Mouse (Mus musculus): ENCODE data around the gene Frmd8.

Frmd8 gene

DNA sequence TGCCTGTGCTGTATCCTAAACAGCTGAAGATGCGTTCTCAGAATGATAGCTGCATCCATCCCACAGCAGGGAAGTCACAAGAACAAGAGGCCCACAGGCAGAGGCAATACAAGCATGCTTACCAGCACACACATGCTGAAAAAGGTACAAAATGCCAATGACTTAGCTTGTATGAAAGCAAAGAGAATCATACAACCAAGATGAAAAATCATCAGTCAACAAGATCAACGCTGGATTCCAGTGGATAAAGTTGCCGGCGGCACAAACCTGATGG lies 36.2 kb downstream of the Frmd8 start:
- no peak for DNase-seq (ENCODE audit: low read depth, low spot score)

DNA sequence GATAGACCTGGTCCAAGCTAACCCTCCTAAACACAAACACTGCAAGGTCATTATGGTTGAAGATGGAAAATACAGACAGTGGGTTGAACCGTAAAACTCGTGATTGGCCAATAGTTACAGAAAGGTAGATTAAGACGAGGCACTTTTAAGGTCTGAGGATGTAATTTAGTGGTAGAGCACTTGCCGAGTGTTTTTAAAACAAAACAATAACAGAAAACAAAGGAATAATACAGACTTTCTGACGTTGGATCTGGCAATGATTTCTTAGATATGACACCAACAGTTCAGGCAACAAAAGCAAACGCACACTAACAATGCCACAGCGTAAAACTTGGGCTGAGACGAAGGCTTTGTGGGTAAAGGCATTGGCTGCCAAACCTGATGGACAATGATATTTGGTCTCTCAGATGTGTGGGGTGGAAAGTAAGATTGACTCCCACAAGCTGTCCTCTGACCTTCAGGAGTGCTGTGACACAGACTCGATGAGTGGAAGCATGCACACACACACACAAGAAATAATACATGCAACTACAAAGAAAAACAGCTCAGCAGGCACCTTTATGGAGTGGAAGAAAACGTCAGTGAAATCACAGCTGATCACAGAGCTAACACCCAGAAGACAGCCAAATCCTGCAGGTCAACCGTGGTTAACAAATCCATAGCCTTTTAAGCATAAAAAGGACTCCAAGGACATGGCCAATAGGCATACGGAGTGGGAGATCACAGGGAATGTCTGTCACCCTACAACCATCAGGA lies 36.8 kb downstream of the Frmd8 start:
- DNase-seq (ENCODE audit: low read depth, low spot score) = no peak

DNA sequence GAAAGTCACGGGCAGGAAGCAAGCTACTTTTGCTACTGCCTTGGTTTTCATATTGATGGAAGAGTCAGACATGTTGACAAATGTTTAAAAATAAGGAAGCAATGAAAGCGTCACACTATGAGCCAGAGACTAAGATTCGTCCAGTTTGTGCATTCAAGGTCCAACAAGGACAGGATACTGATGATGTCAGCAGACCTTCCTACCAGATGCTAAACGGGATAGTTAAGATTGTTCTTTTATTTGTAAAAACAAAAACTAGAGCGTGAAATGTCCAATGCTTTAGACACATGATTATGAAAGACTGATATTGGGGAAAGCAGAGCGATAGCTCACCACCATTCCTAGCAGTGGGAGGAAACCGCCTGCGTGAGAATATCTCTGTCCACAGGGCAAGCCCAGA lies 37.5 kb downstream of the Frmd8 start:
- no peak for DNase-seq (ENCODE audit: low read depth, low spot score)

DNA sequence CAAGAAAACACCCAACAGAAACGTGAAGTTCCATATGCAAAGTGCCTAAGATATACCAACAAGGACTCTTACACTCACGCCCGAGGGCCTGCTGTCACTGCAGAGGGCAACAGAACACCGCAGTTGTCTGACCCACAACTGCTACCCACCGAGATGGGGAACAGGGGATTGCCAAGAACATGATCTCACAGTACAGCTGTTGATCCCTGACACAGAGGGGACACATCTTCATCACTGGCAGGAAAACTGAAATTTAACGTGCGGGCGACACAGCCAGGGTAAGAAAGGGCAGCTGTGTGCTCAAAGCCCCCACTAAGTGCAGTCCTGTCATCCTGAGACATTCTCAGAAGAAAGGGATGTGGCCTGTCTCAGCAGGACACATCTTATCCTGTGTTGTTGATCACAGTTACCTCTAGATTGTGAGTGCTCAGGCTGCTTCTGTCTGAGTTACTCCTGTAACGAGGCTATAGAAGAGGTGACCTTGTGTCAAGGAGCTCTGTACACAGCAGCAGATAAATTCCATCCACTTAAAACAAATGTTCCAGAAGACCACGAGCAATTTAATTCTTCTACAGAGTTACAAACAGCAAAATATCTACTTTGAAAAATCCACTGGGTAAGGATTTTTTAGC lies 38.0 kb downstream of the Frmd8 start:
- no peak for DNase-seq (ENCODE audit: low read depth, low spot score)

DNA sequence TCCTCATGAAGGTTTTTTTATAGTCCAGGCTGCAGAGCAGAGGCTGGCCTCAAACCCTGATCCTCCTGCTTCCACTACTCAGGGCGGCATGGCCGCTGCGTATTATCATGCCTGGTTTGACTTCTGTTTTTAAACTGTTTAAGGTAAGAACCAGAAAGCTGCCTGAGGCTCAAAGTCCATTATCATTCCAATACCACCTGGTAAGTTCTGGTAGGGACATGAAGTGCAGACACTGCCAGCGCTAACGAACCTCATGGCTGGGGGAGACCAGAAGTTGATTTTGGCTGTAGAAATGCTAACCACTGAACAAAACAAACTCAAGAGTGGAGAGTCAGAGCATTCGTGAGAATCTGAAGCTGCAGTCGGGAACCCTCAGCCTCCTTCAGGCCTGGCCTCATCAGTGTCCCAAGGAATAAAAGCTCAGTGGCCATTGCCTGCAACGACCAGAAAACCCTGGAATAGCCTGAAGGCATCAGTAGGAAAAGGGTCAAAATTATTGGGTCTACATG lies 39.1 kb downstream of the Frmd8 start:
- no peak for DNase-seq (ENCODE audit: low read depth, low spot score)

DNA sequence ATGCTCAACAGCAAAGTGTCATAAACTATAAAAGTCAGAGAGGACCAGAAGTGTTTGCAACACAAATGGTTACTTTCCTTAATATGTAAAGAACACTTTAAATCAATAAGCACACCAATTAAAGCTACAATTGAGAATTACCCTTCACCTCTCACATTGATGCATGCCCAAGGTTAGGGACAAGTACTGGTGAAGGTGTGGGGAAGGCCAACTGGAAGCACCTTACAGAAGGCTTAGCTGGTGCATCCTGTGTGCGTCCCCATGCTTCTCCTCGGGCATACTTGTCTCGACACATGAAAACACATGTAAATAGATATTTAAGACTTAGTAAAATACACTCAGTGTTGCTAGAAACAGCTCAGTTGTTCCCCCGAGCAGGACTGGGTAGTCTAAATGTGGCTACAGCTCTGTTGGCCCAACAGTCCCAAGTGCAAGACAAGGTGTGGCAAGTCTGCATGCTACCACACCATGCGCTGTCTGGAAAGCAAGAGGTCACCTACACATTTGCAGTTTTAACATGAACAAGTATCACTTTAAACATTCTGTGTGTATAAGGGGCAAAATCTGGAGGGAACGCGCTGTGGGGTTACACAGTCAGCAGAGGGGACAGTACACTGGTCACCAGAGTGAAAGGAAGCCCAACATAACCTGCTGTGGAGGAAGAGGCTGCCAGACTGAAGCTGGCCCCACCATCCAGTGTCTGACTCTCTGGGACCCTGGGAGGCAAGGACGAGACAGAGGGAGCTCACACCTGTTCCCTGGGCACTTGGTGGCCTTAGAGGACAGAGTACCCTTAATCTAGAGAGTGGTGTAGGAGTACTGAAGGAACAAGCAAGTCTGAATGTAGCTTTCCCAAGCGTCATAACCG lies 39.8 kb downstream of the Frmd8 start:
- DNase-seq (ENCODE audit: low read depth, low spot score) = no peak

DNA sequence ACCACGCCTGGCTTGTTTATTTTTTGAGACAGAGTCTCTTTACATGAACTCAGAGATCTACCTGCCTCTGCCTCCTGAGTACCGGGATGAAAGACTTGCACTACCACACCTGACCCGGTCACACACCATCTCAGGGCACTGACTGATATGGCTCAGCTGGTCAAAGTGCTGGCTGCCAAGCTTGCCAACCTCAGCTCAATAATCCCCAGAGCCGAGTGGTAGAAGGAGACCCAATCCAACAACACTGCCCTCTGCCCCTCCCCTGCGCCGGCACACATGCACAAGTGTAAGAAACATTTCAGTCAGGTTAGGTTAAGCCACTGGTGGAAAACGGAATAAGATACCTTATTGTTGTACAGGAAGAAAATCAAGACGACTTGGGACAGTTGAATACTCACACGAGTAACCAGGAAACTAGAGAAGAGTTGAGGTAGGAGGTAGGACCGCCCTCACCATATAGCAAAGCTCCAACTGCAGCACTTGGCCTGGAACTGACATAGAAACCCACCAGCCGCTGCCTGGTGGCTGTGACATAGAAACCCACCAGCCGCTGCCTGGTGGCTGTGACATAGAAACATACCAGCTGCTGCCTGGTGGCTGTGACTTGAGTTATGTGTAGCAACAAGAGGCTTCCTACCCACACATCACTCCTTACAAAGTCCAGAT lies 40.7 kb downstream of the Frmd8 start:
- DNase-seq (ENCODE audit: low read depth, low spot score) = no peak

DNA sequence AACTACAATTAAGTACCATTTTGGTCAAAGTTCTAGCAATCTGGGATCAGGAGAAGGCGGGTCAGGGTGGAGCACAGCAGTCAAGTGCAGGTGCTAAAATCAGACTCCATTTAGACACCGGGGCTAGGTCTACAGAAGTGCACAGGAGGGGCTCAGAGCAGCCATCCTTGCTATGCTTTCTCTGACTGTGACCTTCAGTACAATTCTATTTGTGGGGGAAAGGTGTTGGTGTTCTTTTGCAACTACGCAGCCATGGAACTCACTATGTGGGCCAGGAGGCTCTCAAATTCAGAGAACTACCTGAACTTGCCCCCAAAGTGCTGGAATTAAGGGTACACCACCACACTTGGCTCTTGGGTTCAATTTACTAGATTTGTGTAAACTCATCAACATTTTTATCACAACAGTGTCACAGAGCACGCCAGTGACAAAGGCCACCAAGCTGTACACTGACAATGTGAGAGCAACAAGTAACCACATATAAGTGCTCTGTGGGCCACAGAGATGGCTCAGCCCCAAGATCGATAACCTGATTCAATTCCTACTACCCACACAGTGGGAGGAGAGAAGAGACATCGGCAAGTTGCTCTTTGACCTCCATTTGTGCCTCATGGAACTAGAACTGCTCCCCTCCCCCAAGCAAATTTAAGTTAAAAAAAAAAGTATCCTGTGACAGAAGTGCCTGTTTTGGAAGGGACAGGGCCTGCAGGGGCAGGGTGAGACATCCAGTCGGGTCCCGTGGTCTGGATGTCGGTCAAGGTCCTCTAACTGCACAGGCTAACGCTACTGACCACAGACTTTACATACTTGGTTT lies 41.6 kb downstream of the Frmd8 start:
- DNase-seq (ENCODE audit: low read depth, low spot score) = no peak

DNA sequence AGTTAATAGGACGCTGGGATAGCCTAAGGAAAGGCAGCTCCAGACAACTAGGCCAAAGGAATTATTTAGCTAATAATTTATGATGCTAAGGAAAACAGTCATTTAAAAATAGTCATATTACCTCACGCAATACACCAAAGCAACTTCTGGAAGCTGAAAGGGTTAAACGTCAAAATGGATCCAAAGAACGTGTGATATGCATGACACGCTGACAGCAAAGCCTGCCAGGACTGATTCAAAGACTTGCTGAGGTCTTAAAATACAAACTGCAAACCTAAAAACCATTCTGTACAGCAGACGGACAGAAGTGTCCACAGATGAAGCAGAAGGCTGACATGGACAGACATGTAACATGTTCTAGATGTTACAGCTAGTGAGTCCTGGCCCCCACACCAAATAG lies 42.7 kb downstream of the Frmd8 start:
- no peak for DNase-seq (ENCODE audit: low read depth, low spot score)

DNA sequence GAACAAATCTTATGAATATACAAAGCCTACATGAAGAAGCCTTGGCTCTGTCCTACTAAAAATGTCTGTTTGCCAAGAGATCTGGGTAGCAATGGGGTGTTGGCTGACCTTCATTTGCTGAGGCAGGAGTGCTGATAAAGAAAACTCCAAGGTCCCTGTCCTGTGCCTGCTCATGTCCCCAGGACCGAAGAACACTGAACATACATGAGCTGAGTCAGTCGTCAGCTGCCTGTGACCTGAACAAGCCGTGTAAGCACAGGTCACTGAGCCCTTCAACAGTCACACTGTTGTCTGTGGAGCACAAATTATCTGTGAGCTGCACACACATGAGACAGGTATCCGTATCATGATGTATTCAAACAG lies 43.1 kb downstream of the Frmd8 start:
- no peak for DNase-seq (ENCODE audit: low read depth, low spot score)

DNA sequence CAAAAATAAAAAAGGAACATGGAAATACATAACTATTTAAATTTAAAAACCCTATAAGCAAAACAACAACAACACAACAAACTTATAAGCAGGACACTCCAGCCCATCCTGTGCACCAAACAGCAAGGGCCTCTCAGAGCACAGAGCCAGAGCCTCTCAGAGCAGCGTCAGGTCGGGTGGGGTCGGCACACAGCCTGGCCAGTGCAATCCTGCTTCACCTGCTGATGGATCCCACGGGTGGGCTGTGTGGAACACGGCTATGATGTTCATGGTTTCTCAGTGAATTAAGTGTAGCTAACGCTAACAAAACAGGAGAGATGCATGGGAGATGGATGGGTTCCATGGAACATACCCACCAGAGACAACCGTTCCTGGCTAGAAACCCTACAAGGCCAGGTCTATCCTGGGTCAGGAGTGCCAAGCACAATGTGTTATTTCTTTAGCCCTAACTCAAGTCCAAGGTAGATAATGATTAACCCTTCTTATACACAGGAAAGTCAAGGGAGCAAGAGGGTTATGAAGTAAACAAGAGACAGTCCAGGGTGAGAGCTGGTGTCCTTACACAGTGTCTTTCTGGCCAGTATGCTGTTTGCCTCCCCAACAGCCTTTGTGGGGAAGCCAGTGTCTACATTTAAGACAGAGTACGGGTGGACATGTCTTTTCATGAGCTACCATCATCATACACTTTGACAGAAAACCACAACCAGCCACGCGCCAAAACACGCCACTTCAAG lies 43.7 kb downstream of the Frmd8 start:
- DNase-seq (ENCODE audit: low read depth, low spot score) = no peak

DNA sequence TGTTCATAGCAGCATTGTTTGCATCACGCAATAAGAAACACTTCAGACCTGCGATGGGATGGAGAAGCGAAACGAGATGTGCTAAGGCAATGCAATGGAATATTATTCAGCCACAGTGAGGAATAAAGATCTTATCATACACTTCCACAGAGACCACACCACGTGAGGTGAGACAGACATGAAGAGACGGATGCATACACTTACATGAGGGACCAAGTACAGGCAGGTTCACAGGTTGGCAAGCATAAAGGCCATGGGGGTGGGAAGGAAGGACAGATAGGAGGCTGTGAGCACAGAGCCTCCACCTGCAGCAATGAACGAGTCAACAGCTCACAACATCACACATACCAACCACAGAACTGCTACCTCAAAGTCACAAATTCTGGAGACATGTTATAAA lies 44.3 kb downstream of the Frmd8 start:
- no peak for DNase-seq (ENCODE audit: low read depth, low spot score)

DNA sequence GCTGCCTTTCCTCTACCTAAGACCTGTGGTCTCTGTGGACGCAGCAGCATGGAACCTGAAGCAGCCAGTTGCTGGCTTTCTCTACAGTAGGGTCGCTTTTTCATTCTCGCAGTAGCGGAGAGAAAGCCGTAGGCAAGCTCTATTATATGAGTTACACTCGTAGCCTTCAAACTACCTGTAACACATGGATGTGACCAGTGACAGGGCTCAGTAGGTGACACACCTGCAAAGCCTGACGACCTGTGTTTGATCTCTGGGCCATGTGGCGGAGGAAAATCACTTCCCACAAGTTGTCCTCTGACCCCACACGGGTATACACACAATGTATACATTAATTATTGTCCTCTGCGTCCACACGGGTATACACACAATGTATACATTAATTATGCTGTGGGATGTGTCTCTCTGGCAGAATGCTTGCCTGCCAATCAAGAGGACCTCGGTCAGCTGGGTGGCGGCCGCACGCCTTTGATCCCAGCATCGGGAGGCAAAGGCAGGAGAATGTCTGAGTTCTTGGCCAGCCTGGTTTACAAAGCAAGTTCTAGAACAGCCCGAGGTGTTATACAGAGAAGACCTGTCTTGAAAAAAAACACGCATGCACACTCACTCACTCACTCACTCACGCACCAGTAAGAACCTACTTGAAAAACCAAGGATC lies 45.0 kb downstream of the Frmd8 start:
- DNase-seq (ENCODE audit: low read depth, low spot score) = no peak

DNA sequence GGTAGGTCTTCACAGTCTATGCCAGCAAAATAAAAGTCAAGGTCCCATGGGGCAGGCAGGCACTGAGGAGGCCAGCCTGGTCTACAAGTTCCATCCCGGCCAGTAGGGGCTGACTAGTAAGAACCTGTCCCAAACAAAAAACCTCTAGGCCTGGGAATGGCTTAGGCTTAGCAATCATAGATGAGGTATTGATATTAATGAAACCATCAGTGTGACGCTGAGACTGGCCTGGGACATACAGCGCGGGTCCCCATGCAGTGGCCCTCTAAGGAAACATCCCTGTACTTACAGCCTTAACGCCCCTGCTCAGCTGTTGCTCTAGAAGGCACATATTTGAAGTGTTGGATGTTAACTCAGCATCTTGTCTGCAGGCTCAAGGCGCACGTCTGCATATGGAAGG lies 46.2 kb downstream of the Frmd8 start:
- DNase-seq (ENCODE audit: low read depth, low spot score) = no peak

DNA sequence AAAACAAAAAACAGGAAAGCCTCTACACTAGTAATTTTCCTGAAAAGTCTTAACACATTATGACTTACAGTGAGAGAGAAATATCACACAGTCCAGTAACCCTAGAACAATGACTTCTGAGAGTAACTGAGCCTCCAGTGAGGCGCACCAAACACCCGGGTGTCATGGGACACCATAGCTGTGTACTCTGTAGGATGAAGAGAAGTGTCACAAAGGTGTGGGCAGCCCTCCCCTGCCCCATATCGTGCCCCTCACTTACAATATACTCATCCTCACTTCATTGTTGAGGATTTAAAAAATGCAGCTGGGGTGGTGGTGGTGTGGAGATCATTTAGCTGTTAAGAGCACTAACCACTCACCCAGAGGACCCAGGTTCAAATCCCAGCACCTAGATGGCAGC lies 46.9 kb downstream of the Frmd8 start:
- DNase-seq (ENCODE audit: low read depth, low spot score) = no peak

DNA sequence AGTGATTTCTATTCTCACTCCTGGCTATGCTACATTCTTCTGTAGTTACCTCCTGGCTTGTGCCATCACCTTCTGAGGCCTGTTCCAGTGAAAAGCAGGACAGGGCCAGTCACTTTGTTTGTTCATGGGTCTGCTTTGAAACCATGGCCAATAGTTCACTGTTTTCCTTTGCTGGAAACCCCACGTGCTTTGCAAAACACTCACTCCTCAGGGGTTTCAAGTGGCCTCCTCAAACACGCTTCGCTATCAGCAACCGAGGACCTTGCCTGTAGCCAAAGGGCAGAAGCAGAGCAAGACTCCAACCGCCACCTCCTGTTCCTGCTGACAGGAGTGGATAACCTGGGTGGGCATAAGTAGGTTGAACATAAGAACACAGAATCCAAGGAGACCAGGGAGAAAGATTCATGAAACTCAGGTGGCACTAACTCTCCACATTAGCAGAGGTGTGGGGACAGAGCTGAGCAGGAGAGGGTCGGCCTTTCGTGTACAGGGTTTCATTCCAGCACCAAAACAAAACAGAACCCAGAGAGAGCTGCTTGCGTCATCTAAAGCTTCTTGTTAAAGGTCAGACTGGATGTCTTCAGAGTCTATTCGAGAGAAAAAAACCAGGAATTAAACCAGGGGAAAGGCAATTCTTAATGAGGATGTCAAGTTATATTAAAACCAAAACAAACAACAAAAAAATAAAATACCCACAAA lies 47.5 kb downstream of the Frmd8 start:
- no peak for DNase-seq (ENCODE audit: low read depth, low spot score)

DNA sequence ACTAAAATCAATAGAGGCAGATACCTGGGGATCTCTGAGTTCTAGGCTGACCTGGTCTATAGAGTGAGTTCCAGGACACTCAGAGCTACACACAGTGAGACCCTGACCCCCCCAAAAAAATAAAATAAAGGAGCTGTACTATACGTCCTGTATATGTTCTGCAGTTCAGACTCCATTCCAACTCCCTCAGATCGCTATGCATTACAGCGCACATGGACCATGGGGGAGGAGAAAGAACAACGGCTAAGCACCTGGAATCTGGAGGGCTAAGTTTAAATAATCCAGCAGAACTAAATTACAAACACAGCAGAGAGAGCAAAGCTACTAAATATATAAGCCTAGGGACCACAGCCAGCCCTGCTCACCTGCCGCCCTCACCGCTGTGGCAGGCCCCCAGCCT lies 48.0 kb downstream of the Frmd8 start:
- no peak for DNase-seq (ENCODE audit: low read depth, low spot score)

DNA sequence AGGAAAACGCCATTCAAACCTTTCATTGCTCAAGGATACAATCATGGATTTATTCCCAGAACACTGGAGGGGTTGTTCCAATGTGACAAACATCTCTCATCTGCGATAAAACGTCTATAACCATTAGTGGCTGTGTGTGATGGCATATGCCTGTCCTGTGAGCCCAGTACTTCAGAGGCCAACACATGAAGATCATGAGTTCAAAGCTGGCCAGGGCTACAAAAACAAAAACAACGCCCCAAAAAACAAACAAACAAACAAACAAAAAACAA lies 48.4 kb downstream of the Frmd8 start:
- no peak for DNase-seq (ENCODE audit: low read depth, low spot score)

DNA sequence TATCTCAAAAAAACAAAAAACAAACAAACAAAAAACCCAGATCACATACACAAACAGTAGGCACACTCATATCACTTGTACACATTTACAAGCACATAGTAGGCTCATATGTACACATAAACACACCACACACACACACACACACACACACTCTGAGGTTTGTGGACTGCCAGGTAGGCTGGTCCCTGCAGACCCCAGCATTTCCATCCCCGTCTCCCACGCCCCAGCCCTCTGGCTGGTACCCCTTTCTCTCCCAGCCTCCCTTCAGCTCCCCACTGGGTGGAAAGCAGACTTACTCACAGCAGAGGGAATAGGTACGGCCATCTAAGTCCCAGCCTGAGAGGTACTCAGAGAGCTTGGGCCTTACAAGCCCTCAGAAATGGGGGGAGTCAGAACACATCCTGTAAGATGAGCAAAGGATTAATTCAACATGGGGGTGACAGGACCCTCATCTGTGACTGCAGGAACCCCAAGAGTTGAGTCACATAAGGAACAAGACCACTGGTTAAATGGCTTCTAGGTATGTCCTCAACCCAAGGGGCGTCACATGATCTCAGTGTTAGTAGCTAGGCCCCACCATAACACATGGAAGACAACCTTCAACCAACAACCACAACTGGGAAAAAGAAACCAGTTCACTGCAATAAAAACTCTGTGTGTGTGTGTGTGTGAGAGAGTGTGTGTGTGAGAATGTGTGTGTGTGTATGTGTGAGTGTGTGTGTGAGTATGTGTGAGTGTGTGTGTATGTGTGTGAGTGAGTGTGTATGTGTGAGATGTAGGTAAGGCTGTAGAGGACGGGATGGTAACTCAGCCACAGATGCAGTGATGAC lies 49.0 kb downstream of the Frmd8 start:
- no peak for DNase-seq (ENCODE audit: low read depth, low spot score)

Measured in embryo, embryonic 11.5 days (tissue).